Mouse (Mus musculus) ovary, adult 18-20 months (tissue): ENCODE measurements around the gene Olfr1504.
"Not testable (repeated sequence)": the region's sequence is repeated elsewhere in the genome, so short reads cannot be mapped to it uniquely, and the experiment has no call there.

Experiments
- DNase-seq: peaks from one replicate; pipeline ENCODE4 v3.0.0; 2022; ENCODE audit warnings: low spot score, mixed read lengths

Gene Olfr1504

GRCm38 (mm10) chr19:13897828-13898227, at the start of gene Olfr1504:
Olfr1504 (minus strand) TSS chr19:13897928.
- no peak for DNase-seq

- no peak for DNase-seq
These were observed 15.5 kb upstream of the Olfr1504 start, which contains the start of gene Olfr1505 for GRCm38 (mm10) chr19:13913230-13913629. Olfr1505 (plus strand) TSS chr19:13913530.

GRCm38 (mm10) chr19:13861495-13861894, 36.2 kb downstream of the Olfr1504 start, which contains the start of gene Olfr1502:
Olfr1502 (plus strand) TSS chr19:13861795.
- no peak for DNase-seq

- DNase-seq = not testable (repeated sequence)
These were observed 47.1 kb downstream of the Olfr1504 start, which contains the start of gene Olfr1501 for GRCm38 (mm10) chr19:13850592-13850991. Olfr1501 (minus strand) TSS chr19:13850692.
